Mouse (Mus musculus) heart, adult 10 weeks (tissue): ENCODE results near the gene Sf1. TPM values are rescaled to one million over a fixed set of nuclear protein-coding genes. Genes with fewer than 3 reads are reported as not detected.

Source experiments
- polyA plus RNA-seq: library from polyadenylated mRNA; stranded (reverse); fragments of 350-450 nt; fragmentation: Illumina TruSeq; extraction: RNeasy Lipid Tissue Mini Kit (QIAGEN cat#74804); gene quantifications from one replicate; pipeline ENCODE4 v1.2.3, GENCODE M21; 2014; ENCODE audit warnings: low read depth, low replicate concordance

The Sf1 gene
- polyA plus RNA-seq = 122 TPM

GRCm38 (mm10) chr19:6363411-6364240 lies at the start of gene Sf1:
TSS of gene Sf1 (plus strand) at chr19:6363690.

DNA sequence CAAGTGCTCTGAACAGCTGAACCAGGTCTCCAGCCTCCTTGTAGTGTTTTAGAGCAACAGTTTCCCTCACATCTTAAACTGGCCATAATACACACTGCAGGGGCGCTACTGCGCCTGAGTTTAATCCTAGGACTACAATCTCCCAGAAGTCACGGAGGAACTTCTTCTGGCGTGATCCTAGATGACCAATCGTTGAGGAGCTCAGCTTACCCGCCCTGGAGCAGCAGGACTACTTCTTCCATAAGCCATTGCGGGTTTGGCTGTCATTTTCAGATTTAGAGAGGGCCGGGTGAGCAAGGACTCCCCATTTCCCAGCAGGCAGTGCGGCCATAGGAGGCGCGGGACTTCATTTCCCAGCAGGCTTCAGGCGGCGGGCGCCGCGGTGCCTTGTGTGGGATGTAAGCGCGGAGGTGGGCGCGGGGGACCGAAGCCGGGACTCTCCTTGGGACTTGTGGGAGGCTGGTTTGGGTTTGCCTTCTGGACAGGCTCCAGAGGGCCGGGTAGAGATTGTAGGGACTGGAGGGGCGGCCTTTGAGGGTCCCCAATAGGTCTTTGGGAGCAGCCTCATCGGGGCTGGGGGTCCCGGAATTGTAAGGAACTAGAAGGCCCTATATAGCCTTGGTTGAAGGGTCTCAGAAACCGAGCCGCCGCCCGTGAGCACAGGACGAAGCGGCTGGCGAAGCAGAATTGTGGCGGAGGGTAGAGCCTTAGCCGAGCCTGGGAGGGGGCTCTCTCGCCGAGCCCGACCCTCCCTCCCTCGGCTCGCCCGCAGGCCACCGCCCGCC lies 28.6 kb upstream of the Sf1 start, which contains the start of gene Men1:
Men1 (plus strand) TSS at position 307 of the 785 bp plus-strand sequence.

DNA sequence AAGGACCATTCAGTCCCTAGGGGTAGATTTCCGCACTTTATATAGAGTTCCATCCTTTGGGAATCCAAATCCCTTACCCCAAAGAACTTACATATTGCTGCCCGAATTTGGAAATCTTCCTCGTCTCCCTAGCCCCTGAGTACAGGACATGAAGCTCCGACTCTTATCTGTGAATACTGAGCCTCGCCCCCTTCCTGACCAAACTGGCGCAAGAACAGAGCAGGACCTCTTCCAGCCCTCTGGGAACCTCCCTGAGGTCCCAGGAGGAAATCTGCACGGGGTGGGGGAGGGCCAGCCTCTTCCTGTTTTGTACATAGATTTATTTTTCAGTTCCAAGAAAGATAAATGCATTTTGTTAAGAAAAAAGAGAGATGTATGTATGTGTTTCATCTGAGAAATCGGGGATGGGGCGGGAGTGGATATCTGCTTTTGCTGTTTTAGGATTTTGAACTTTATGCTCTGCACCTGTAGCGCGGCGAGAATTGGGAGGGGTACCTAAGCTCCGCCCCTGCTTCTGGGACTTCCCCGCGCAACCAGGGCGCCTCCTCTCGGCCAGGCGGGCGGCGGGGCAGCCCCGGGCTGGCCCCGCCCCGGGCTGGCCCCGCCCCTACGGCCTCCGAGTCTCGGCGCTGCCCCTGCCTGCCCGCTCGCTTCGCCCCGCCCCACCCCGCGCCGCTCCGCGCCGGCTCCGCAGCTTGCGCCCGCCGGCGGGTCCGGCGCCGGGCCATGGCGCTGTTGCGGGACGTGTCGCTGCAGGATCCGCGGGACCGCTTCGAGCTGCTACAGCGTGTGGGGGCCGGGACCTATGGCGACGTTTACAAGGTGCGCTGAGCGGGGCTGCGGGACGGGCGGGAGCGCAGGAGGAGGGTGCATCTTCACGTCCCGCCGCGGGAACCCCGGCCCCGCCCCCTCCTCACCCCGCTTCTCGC lies 22.7 kb upstream of the Sf1 start, which contains the start of gene Map4k2:
Map4k2 (plus strand) TSS at position 612 of the 929 bp plus-strand sequence.

DNA sequence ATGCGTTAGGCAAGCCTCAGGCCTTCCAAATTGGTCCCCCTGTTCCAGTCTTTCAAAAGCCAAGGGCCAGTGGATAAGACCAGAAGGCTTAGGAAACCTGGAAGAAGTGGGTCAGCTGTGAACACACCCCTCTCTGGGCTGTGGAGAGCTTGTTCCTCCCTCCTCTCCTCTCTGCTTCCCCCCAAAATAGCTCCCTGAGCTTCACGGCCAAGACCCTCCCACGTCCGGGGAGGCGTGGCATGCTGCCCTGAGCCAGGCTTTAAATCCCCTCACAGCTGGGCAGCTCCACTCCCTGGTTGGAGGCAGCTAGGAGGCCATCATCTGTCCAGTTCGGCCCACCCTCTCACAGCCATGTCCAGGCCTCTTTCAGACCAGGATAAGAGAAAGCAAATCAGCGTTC lies 20.6 kb downstream of the Sf1 start, which contains the start of gene Pygm:
Pygm (plus strand) TSS at position 272 of the 400 bp plus-strand sequence.

DNA sequence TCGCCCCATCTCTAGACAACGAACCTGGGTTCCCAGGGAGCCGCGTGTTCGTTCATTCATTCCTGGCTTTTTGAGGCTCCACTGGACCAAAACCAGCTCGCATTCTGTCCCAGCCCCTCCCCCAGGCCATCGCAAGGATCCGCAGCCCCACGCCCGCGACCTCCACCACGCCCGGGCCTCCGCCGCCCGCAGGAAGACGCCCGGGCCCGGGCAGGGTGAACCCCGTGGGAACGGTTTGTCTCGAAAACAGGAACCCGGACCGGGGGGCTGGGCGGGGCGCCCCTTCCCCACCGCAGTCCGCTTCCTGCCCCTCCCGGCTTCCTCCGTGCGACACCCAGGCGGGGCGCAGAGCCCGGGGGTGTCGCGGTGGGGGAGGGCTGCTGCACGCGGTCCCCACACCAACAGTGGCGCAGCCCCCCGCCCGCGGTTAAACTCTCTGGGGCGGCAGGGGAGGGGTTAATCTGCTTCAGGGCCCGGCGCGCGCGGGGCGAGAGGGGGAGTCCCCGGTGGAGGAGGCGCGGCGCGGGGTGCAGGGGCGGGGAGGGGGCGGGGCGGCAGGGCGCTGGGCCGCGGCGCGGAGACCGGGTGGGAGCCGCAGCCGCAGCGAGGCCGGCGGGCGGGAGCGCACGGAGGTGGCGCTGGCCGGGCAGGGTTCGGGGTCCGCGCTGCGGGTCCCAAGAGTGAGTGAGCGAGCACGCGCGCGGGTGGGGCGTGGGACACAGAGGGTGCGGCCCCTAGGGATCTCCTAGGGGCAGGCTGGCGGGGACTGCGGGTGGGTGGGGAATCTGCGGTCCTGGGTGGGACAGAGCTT lies 36.0 kb downstream of the Sf1 start, which contains the start of gene Rasgrp2:
Rasgrp2 (plus strand) TSS at position 56 of the 811 bp plus-strand sequence.

DNA sequence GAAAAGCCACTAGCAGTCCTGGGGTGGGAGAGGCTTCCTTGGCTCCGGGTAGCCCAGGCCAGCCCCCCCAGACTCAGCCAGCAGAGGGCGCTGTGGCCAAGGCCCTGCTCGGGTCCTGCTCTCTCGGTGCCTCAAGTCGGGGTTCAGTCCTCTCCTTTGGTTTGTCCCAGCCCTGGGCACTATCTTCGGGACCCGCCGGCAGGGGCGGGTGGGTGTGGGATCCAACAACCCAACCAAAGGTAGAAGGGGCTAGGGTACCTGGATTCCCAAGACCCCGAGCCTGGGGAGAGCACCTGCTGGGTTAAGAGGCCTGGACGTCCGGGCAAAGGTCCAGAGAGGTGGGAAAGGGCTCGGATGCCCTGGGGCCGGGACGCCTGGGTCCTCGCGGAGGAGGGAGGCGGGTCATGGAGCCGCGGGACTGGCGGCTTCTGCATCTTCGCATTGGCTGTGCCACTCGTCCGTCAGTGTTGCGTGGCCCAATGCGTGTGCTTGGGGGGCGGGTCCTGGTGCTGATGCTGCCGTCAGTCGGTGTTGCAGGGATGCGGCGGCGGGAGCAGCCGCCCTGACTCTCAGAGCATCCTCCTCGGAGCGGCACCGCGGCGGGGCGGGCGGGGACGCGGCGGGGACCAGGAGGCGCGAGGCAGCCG lies 54.9 kb downstream of the Sf1 start, which contains the start of gene Nrxn2:
Nrxn2 (plus strand) TSS at position 499 of the 647 bp plus-strand sequence.

Other genes starting within 250 kb of the Sf1 start
- gene Sac3d1, start 245.0 kb upstream of the Sf1 start, polyA plus RNA-seq = 10.2 TPM
- 20.5 TPM for gene Snx15, start 235.4 kb upstream of the Sf1 start, polyA plus RNA-seq
- 0.92 TPM for gene Batf2, start 222.7 kb upstream of the Sf1 start, polyA plus RNA-seq
- gene Arl2, start 222.1 kb upstream of the Sf1 start, polyA plus RNA-seq = 55.0 TPM
- not detected for gene Majin, start 179.3 kb upstream of the Sf1 start, polyA plus RNA-seq
- gene Gpha2, start 137.3 kb upstream of the Sf1 start, polyA plus RNA-seq = not detected
- 33.6 TPM for gene Ppp2r5b, start 127.8 kb upstream of the Sf1 start, polyA plus RNA-seq
- 15.8 TPM for gene Atg2a, start 122.0 kb upstream of the Sf1 start, polyA plus RNA-seq
- 57.4 TPM for gene Ehd1, start 87.0 kb upstream of the Sf1 start, polyA plus RNA-seq
- 12.6 TPM for gene Cdc42bpg, start 57.2 kb upstream of the Sf1 start, polyA plus RNA-seq
- gene Men1, start 28.7 kb upstream of the Sf1 start, polyA plus RNA-seq = 12.5 TPM
- 54.9 TPM for gene Map4k2, start 22.6 kb upstream of the Sf1 start, polyA plus RNA-seq
- 971 TPM for gene Pygm, start 20.7 kb downstream of the Sf1 start, polyA plus RNA-seq
- gene Rasgrp2, start 35.6 kb downstream of the Sf1 start, polyA plus RNA-seq = 54.6 TPM
- 2.9 TPM for gene Nrxn2, start 55.0 kb downstream of the Sf1 start, polyA plus RNA-seq
- gene Slc22a12, start 179.3 kb downstream of the Sf1 start, polyA plus RNA-seq = not detected